11 mouse cellular contexts compared by ENCODE assay signal in the genomic region with DNA sequence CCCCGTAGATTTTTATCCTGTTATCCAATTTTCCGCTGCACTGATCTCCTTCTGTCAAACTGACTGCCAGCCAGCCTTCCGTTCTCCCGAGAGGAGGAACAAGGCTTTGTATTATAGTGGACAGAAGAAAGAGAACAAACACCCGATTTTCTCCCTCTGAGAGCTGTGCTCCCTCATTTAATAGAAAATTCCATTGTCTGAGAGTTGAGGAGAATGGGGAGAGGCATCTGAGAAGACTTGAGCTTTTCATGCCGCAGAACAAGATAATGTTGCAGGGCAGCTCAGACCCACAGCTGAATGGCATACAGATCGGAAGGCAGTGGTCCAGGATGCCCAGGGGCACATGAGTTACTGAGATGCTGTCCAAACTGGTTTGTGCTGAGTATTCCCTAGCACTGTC.
A peak's percentile ranks its signal among the peaks of the same experiment; 100 is the strongest.
DNase-seq lines count a peak whose midpoint lies in the region; ATAC-seq and TF ChIP-seq lines count a peak whose summit lies in the region.
"Had no signal": no experiment of that assay in that cellular context is flagged by ENCODE, and none has a peak within 500 bp of the region (broad histone marks: within the 10 kb centered on the region; RNA-seq: fewer than 3 reads in every experiment).

No protein-coding gene starts in this region.

- TF ChIP-seq CTCF in left cerebral cortex, adult 2 months (IDR thresholded peaks at IDR 0.05): no peak

- H3K4me3 ChIP-seq in left cerebral cortex, adult 2 months: no peak overlapping the region
- no peak overlapping the region for H3K4me3 ChIP-seq in embryonic facial prominence, embryonic 14.5 days (ENCODE audit: low read depth, low read length)
- no peak overlapping the region for H3K4me3 ChIP-seq in kidney, embryonic 16.5 days (ENCODE audit: low read length)
- H3K4me3 ChIP-seq: liver, embryonic 12.5 days had no signal

- intact Hi-C loops in left cerebral cortex, postnatal 4 days (cut with DNase I): no loop called here
- intact Hi-C loops in left cerebral cortex, adult 2 months (cut with DNase I): no loop called here

- H3K36me3 ChIP-seq in embryonic facial prominence, embryonic 14.5 days (ENCODE audit: control insufficient read depth, insufficient read depth, low read length): no peaks in the 10 kb centered on the region
- H3K36me3 ChIP-seq in kidney, embryonic 16.5 days (ENCODE audit: insufficient read depth, low read length): no peaks in the 10 kb centered on the region
- H3K36me3 ChIP-seq: liver, embryonic 12.5 days had no signal

- no peaks in the 10 kb centered on the region for H3K27me3 ChIP-seq in embryonic facial prominence, embryonic 14.5 days (replicated peaks; ENCODE audit: control insufficient read depth, insufficient read depth, low read length)
- no peaks in the 10 kb centered on the region for H3K27me3 ChIP-seq in kidney, embryonic 16.5 days (ENCODE audit: insufficient read depth, low read length)
- H3K27me3 ChIP-seq: liver, embryonic 12.5 days had no signal

- H3K9ac ChIP-seq in embryonic facial prominence, embryonic 14.5 days (ENCODE audit: low read depth, low read length): no peak overlapping the region
- H3K9ac ChIP-seq in kidney, embryonic 16.5 days (replicated peaks; ENCODE audit: low read length): no peak overlapping the region
- H3K9ac ChIP-seq: liver, embryonic 12.5 days had no signal

- peak; percentile 74 for DNase-seq in left cerebral cortex, postnatal 4 days
- DNase-seq in left cerebral cortex, adult 2 months (ENCODE audit: extremely low spot score in 1 of 2, low spot score in 2 of 2): no peak
- DNase-seq in embryonic facial prominence, embryonic 14.5 days (ENCODE audit: low spot score): peak; percentile 60
- DNase-seq in mesoderm, embryonic 11.5 days (ENCODE audit: low read depth, low spot score): peak; percentile 40
- peak; percentile 56 for DNase-seq in telencephalon, adult 2 months (ENCODE audit: low read depth, low spot score)
- DNase-seq in right cerebral cortex, postnatal 4 days: no peak
- DNase-seq: heart, adult 18-20 months had no signal

- ATAC-seq in embryonic facial prominence, embryonic 14.5 days (ENCODE audit: low read depth): peak; percentile 62
- no peak for ATAC-seq in kidney, embryonic 16.5 days (ENCODE audit: low FRiP score, low TSS enrichment)
- no peak for ATAC-seq in megakaryocyte, adult 5-6 weeks (ENCODE audit: poor library complexity, severe bottlenecking)
- ATAC-seq: liver, embryonic 12.5 days had no signal

- no peaks in the 10 kb centered on the region for H3K9me3 ChIP-seq in embryonic facial prominence, embryonic 14.5 days (ENCODE audit: control insufficient read depth, low read length)
- no peaks in the 10 kb centered on the region for H3K9me3 ChIP-seq in kidney, embryonic 16.5 days (ENCODE audit: low read length)
- H3K9me3 ChIP-seq: liver, embryonic 12.5 days had no signal

- H3K4me1 ChIP-seq in embryonic facial prominence, embryonic 14.5 days (ENCODE audit: control insufficient read depth, insufficient read depth, low read length): no peaks in the 10 kb centered on the region
- no peaks in the 10 kb centered on the region for H3K4me1 ChIP-seq in kidney, embryonic 16.5 days (ENCODE audit: insufficient read depth, low read length)
- H3K4me1 ChIP-seq: liver, embryonic 12.5 days had no signal

- H3K27ac ChIP-seq in left cerebral cortex, adult 2 months: no peak overlapping the region
- H3K27ac ChIP-seq in embryonic facial prominence, embryonic 14.5 days (replicated peaks; ENCODE audit: low read depth, low read length): no peak overlapping the region
- H3K27ac ChIP-seq in kidney, embryonic 16.5 days (ENCODE audit: low read length): no peak overlapping the region
- H3K27ac ChIP-seq: kidney, postnatal 0 days; liver, embryonic 12.5 days had no signal

- WGBS in embryonic facial prominence, embryonic 14.5 days: 24% methylated on average over 7 of the region's 7 CpGs
- 59% methylated on average over 7 of the region's 7 CpGs for WGBS in kidney, embryonic 16.5 days

- peak overlapping the region; percentile 18; the same call in 1 of the 2 replicates for H3K4me2 ChIP-seq in embryonic facial prominence, embryonic 14.5 days (ENCODE audit: low read depth, low read length)
- no peak overlapping the region for H3K4me2 ChIP-seq in kidney, embryonic 16.5 days (replicated peaks; ENCODE audit: low read depth, low read length)
- H3K4me2 ChIP-seq: liver, embryonic 12.5 days had no signal

Comparison
In these comparisons a context has a peak if more than half of its experiments do, and no peak if none do; other contexts are left out.
1. DNase-seq: peak in left cerebral cortex, postnatal 4 days (single experiment), embryonic facial prominence, embryonic 14.5 days (single experiment), mesoderm, embryonic 11.5 days (single experiment) and telencephalon, adult 2 months (single experiment); none in left cerebral cortex, adult 2 months (0 of 2) and right cerebral cortex, postnatal 4 days (single experiment).